Mouse (Mus musculus): ENCODE data around the gene Apol7a.

The Apol7a gene

DNA sequence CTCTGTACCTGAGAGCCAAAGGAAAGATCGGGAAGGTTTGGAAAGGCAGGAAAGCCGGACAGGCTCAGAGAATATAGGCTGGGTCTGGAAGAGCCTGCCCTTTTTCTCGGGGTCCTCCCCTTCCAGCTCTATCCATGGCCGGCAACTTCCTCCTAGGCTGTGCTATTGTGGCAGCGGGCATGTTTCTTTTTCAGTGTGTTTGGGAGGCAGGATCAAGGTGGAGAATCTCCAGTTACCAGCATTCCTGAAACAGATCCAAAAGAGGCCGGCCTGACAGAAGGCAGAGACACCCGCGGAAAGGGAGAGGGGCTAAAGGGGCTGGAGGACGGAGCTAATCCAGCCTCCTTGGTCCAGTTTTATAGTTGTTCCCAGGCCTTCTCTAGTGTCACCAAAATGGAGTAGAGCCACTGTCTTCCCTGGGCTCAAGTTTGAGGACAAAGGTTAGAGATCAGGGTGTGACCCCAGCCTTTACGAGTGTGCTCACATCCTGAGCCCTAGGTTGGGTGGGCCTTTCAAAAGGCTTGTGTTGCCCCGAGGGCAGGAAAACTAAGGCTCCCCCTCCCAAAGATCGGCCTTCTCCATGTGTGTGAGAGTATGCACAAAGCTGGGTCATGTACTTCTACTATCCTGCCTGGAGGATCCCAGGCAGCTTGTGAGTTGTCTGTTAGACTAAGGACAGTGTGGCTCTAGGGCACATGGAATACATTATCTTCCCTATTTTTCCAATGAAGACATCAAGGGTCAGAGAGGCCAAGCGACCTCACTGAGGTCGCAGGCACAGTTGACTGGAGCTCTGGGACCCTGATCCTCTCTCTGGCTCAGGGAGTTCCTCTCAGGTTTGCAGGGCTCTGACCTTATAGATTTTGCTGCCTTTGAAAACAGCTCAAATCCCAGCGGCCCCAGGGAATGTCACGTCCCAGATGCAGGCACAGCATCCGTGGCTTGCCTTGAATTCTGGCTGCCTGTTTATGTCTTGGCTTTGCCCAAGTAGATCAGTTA lies 54.5 kb downstream of the Apol7a start:
- DNase-seq, result no peak

DNA sequence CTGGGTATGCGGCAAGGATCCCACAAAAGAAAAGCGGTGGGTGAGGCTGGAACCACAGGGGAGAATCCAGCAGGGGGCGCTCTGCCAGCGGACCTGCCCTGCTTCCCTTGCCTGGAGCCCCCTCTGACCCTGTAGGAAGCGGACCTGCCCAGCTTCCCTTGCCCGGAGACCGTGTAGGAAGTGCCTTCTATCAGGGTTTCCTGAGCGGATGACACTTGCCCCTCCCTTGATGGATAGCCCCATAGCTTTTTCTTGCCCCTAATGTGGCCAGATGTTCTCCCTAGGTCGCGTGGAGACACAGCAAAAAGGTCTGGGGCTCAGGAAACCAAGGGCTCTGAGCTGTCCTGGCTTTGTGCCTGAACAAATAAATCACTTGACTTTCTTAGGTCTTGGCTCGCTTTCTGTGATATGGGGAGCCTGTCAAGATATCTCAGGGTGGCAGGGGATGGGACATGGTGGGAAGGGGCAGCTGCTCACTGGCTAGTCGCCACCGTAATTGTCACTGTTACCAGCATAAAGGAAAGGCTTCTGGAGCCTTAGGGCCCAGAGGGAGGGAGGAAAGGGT lies 55.3 kb downstream of the Apol7a start:
- DNase-seq, result no peak

DNA sequence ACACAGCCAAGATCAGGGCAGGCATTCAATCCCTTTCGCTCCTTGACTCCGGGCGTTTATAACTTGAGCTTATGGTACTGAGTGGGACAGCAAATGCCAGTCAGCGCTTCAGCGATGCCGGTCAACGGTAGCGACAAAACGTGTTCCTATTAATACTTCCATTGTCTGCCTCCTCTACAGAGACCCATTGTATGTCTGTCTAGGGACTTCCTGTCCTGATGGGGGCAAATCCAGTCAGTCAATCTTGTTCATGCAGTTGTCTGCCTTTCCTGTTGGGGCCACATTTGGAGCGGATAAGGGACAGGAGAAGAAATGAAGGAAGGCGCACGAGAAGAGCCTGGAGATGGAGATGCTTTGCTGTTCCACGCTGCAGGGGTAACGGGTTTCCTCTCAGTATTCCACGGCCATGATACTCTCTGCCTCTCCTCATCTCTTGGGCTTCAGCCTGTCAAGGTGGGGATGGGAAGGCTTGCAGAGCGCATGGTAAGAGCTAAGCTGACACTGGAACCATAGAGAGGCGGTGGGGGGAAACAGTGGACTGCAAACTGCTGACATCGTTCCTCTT lies 55.9 kb downstream of the Apol7a start:
- DNase-seq, result no peak

DNA sequence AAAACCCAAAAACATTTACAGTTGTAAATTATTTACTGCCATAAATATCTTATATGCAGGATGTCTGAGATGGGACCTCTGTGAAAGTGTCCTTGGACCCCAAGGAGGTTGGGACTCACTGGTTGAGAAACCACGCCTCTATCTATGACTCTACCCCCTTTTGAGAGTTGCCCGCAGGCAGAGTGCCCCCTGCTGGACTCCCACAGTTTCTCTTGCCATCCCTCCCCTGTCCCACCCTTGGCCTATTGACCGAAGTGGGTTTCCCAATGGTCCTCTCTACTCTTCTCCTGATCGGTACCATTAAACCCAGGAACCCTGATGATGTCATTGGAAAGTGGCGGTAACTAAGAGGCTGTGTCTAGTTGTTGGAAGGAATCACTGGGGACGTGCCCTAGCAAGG lies 56.9 kb downstream of the Apol7a start:
- no peak for DNase-seq

DNA sequence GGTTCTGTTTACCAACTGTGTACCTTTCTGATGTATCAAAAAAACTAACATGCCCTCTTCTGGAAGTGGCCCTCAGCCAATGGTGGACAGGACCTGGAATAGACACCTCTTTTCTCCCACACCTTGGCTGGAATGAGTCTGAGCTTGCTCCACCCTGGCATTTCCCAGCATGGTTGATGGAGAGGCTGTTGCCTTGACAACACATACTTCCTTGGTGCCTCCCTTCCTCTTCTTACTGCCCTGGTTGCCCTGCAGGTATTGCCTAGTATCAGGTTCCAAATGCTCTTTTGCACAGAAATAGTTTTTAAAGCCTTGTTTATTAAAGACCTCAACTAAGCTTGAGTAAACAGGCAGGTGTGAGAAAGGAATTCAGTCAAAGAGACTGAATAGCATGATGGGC lies 58.3 kb downstream of the Apol7a start:
- DNase-seq, result no peak

DNA sequence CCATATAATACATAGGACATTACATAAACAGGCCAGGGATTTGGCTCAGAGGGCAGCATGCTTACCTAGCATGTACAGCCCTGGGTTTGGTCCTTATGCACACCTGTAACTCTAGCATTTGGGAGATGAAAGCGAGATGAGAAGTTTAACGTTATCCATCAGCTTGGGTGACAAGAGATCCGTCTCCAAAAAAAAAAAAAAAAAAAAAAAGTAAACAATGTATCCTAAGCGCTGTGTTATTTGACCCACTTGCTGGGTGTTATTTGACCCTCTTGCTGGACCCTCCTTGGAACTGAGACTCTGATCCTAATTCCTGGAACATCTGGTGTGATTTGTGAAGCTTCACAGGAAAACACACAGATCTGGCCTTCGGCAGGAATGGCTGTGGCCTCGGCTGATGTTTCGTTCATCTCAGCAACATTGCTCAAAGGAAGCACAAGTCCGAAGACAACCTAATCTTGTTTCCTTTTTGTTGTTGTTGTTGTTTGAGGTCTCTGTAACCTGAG lies 59.9 kb downstream of the Apol7a start:
- DNase-seq, result no peak

DNA sequence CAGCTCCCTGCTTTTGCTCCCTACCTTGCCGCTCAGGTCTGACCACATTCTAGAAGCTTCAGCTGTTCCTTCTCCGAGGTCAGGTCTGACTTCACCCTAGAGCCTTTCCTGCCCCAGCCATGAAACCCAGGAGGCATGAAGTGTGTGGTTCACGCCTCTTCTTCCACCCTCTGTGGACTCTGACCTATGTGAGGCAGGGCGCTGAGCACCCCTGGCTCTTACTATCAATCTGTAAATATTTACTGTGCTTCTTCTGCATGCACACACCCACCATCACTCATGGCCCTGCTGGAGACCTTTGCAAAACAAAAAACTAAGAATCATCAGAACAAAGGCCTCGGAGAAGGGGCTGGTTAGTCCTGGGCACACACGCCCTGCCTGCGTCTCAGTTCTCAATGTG lies 60.5 kb downstream of the Apol7a start:
- DNase-seq, result no peak
